Mouse (Mus musculus): Measurements from ENCODE around the gene Vmn1r121.
"Not testable (repeated sequence)": the region's sequence is repeated elsewhere in the genome, so short reads cannot be mapped to it uniquely, and the experiment has no call there.

Vmn1r121 gene

DNA sequence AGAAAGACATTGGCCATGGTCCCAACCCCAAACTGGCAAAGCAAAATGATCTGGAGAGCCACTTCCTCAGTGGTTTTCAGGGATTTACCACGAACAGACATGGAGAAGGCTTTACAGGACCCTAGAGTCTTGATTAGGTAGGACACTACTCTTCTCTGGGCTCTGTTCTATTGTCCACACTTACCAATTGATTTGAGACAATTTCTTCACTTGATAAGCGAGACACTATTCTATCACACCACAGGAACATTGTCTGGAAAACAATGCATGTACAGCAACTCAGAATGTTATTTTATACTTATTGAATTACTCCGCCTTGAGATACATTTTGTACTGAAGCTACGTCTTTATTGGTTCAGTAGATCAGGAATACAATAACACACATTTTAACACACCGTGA lies at the start of gene Vmn1r121:
Gene Vmn1r121, minus strand, starts transcription at position 101 of the 400 bp plus-strand sequence.
- H3K36me3 ChIP-seq (ENCODE audit: control insufficient read depth, insufficient read depth, low read length, poor library complexity, severe bottlenecking); DNase-seq (ENCODE audit: low read depth, low spot score); H3K27me3 ChIP-seq (ENCODE audit: control insufficient read depth, insufficient read depth, low read length, poor library complexity, severe bottlenecking): not testable (repeated sequence)

DNA sequence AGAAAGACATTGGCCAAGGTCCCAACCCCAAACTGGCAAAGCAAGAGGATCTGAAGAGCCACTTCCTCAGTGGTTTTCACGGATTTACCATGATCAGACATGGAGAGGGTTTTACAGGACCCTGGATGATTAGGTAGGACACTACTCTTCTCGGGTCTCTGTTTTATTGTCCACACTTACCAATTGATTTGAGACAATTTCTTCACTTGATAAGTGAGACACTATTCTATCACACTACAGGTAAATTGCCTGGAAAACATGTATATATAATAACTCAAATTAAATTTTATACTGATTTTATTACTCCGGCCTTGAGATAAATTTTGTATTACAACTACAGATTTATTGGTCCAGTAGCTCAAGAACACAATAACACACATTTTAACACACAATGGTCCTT lies 35.7 kb upstream of the Vmn1r121 start, which contains the start of gene Vmn1r122:
Gene Vmn1r122, minus strand, starts transcription at position 101 of the 400 bp plus-strand sequence.
- H3K27me3 ChIP-seq (ENCODE audit: control insufficient read depth, insufficient read depth, low read length, poor library complexity, severe bottlenecking); DNase-seq (ENCODE audit: low read depth, low spot score); H3K36me3 ChIP-seq (ENCODE audit: control insufficient read depth, insufficient read depth, low read length, poor library complexity, severe bottlenecking): not testable (repeated sequence)

DNA sequence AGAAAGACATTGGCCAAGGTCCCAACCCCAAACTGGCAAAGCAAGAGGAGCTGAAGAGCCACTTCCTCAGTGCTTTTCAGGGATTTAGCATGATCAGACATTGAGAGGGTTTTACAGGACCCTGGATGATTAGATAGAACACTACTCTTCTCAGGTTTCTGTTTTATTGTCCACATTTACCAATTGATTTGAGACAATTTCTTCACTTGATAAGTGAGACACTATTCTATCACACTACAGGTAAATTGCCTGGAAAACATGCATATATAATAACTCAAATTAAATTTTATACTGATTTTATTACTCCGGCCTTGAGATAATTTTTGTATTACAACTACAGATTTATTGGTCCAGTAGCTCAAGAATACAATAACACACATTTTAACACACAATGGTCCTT lies 44.6 kb downstream of the Vmn1r121 start, which contains the start of gene Vmn1r120:
Gene Vmn1r120, minus strand, starts transcription at position 101 of the 400 bp plus-strand sequence.
- H3K27me3 ChIP-seq (ENCODE audit: control insufficient read depth, insufficient read depth, low read length, poor library complexity, severe bottlenecking); DNase-seq (ENCODE audit: low read depth, low spot score); H3K36me3 ChIP-seq (ENCODE audit: control insufficient read depth, insufficient read depth, low read length, poor library complexity, severe bottlenecking): not testable (repeated sequence)
